Mouse (Mus musculus): ENCODE results near the gene Akap6. TPM values are rescaled to one million over a fixed set of nuclear protein-coding genes. Genes with fewer than 3 reads are reported as not detected.

The Akap6 gene
- total RNA-seq, 1 experiment, result 0.09 TPM

DNA sequence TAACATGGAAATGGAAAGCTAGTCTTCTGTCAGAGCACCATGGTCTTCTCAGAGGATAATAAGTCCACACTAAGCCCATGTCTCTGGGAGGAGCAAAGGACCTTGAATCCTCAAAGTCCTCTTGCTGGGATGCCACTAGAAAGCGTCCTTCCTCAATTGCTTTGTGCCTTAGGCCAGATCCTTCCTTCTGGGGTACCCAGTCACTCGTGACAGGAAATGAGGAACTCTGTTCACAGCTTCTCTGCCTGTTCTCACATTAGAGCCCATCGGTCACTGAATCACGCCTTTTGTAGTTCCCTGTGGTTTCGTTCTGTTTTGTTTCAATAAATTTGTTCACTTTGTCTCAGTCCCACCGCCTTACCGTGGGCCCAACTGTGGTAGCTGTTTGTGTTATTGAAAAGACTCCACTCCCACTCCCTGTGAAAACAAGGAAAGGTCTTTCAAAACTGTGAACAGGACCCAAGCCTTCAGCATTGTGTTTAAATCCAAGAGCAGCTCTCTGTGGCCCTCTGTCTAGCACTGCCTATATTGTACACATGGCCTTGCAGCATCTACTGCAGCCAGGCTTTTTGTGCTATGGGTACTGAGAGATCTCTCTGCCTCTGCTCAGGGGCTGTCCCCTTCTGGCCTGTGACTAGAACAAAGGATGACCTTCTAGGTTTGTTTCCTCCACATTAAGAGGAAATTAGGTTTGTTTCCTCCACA, 151.3 kb downstream of the Akap6 start:
- no peaks in the 10 kb centered on the region for H3K36me3 ChIP-seq (ENCODE audit: control insufficient read depth, insufficient read depth, low read length, poor library complexity, severe bottlenecking)
- TF ChIP-seq MAFK (IDR thresholded peaks at IDR 0.05; ENCODE audit: insufficient read depth, low read depth, low read length), result no peak
- no peak for TF ChIP-seq CHD2 (IDR thresholded peaks at IDR 0.05; ENCODE audit: low read depth, low read length)
- no peak for TF ChIP-seq ZNF384 (IDR thresholded peaks at IDR 0.05; ENCODE audit: low read depth, low read length)
- no peak for TF ChIP-seq ZC3H11A (IDR thresholded peaks at IDR 0.05; ENCODE audit: borderline replicate concordance, low read depth, low read length)
- TF ChIP-seq HCFC1 (IDR thresholded peaks at IDR 0.05; ENCODE audit: borderline replicate concordance, insufficient read depth, low read length), result no peak
- H3K9me3 ChIP-seq (ENCODE audit: control insufficient read depth, insufficient read depth, low read depth, low read length), result no peaks in the 10 kb centered on the region
- H3K9ac ChIP-seq (ENCODE audit: insufficient read depth, low read depth, low read length, poor library complexity, severe bottlenecking), result no peak overlapping the region
- in situ Hi-C loops (cut with MboI; ENCODE audit: low sequenced_read_pairs in 2 of 2, unreplicated experiment in 2 of 2), result loop anchor here in 1 of 2 experiments (25.0 kb wide), 1 partner anchor 813 kb away; the partner anchor contains the start of gene Gpr33
- H3K4me1 ChIP-seq (ENCODE audit: control insufficient read depth in 2 of 2, insufficient read depth in 2 of 2, low read length in 2 of 2, poor library complexity in 1 of 2), result no peaks in the 10 kb centered on the region
- no peak overlapping the region for H3K4me3 ChIP-seq (ENCODE audit: insufficient read depth in 1 of 2, low read depth in 1 of 2, low read length in 2 of 2, poor library complexity in 1 of 2, severe bottlenecking in 1 of 2)
- no peak overlapping the region for H3K27ac ChIP-seq (ENCODE audit: insufficient read depth, low read depth, low read length, poor library complexity, severe bottlenecking)
- no peak for DNase-seq (ENCODE audit: low read depth, low spot score)

DNA sequence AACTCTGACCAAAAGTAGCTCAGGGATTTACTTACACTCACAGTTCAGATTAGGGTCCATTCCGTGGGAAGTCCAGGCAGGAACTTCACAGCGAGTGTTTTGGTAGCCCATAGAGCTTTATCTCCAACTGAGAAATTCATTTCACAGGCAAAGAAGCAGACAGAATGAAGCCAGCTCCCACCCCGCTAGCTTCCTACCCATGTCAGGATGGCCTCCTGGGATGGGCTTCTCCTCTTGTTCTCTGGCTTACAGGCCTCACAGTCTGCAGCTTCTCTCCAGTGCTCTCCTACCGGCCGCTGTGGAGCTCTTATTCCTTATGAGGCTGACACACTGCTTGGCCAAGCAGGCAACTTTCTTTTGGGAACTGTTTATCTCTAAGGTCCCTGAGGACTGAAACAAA, 152.0 kb downstream of the Akap6 start:
- Histone ChIP-seq H3K9me3 (ENCODE audit: control insufficient read depth, insufficient read depth, low read depth, low read length) (no peaks in the 10 kb centered on the region), H3K9ac (ENCODE audit: insufficient read depth, low read depth, low read length, poor library complexity, severe bottlenecking) (no peak overlapping the region), H3K4me1 (ENCODE audit: control insufficient read depth in 2 of 2, insufficient read depth in 2 of 2, low read length in 2 of 2, poor library complexity in 1 of 2) (no peaks in the 10 kb centered on the region), H3K4me3 (ENCODE audit: insufficient read depth in 1 of 2, low read depth in 1 of 2, low read length in 2 of 2, poor library complexity in 1 of 2, severe bottlenecking in 1 of 2) (no peak overlapping the region), H3K27ac (ENCODE audit: insufficient read depth, low read depth, low read length, poor library complexity, severe bottlenecking) (no peak overlapping the region), H3K36me3 (ENCODE audit: control insufficient read depth, insufficient read depth, low read length, poor library complexity, severe bottlenecking) (no peaks in the 10 kb centered on the region)
- in situ Hi-C loops (cut with MboI; ENCODE audit: low sequenced_read_pairs in 2 of 2, unreplicated experiment in 2 of 2), result loop anchor here in 1 of 2 experiments (25.0 kb wide), 1 partner anchor 814 kb away; the partner anchor contains the start of gene Gpr33
- TF ChIP-seq MAFK (IDR thresholded peaks at IDR 0.05; ENCODE audit: insufficient read depth, low read depth, low read length) (no peak), ZC3H11A (IDR thresholded peaks at IDR 0.05; ENCODE audit: borderline replicate concordance, low read depth, low read length) (no peak), HCFC1 (IDR thresholded peaks at IDR 0.05; ENCODE audit: borderline replicate concordance, insufficient read depth, low read length) (no peak), ZNF384 (IDR thresholded peaks at IDR 0.05; ENCODE audit: low read depth, low read length) (no peak), CHD2 (IDR thresholded peaks at IDR 0.05; ENCODE audit: low read depth, low read length) (no peak)
- DNase-seq (ENCODE audit: low read depth, low spot score), result no peak

GRCm38 (mm10) chr12:52854236-52854679, 155.1 kb downstream of the Akap6 start:
- in situ Hi-C loops (cut with MboI; ENCODE audit: low sequenced_read_pairs in 2 of 2, unreplicated experiment in 2 of 2), result loop anchor here in 1 of 2 experiments (25.0 kb wide), 1 partner anchor 817 kb away; the partner anchor contains the start of gene Gpr33
- H3K4me3 ChIP-seq (ENCODE audit: insufficient read depth in 1 of 2, low read depth in 1 of 2, low read length in 2 of 2, poor library complexity in 1 of 2, severe bottlenecking in 1 of 2), result no peak overlapping the region
- H3K9me3 ChIP-seq (ENCODE audit: control insufficient read depth, insufficient read depth, low read depth, low read length), result no peaks in the 10 kb centered on the region
- H3K27ac ChIP-seq (ENCODE audit: insufficient read depth, low read depth, low read length, poor library complexity, severe bottlenecking), result no peak overlapping the region
- no peak for TF ChIP-seq HCFC1 (IDR thresholded peaks at IDR 0.05; ENCODE audit: borderline replicate concordance, insufficient read depth, low read length)
- TF ChIP-seq CHD2 (IDR thresholded peaks at IDR 0.05; ENCODE audit: low read depth, low read length), result no peak
- TF ChIP-seq MAFK (IDR thresholded peaks at IDR 0.05; ENCODE audit: insufficient read depth, low read depth, low read length), result no peak
- TF ChIP-seq ZNF384 (IDR thresholded peaks at IDR 0.05; ENCODE audit: low read depth, low read length), result no peak
- no peak for TF ChIP-seq ZC3H11A (IDR thresholded peaks at IDR 0.05; ENCODE audit: borderline replicate concordance, low read depth, low read length)
- no peak overlapping the region for H3K9ac ChIP-seq (ENCODE audit: insufficient read depth, low read depth, low read length, poor library complexity, severe bottlenecking)
- DNase-seq (ENCODE audit: low read depth, low spot score), result no peak
- no peaks in the 10 kb centered on the region for H3K36me3 ChIP-seq (ENCODE audit: control insufficient read depth, insufficient read depth, low read length, poor library complexity, severe bottlenecking)
- H3K4me1 ChIP-seq (ENCODE audit: control insufficient read depth in 2 of 2, insufficient read depth in 2 of 2, low read length in 2 of 2, poor library complexity in 1 of 2), result no peaks in the 10 kb centered on the region

- in situ Hi-C loops (cut with MboI; ENCODE audit: low sequenced_read_pairs in 2 of 2, unreplicated experiment in 2 of 2), result loop anchor here in 1 of 2 experiments (25.0 kb wide), 1 partner anchor 819 kb away; the partner anchor contains the start of gene Gpr33
- TF ChIP-seq CHD2 (IDR thresholded peaks at IDR 0.05; ENCODE audit: low read depth, low read length) (no peak), HCFC1 (IDR thresholded peaks at IDR 0.05; ENCODE audit: borderline replicate concordance, insufficient read depth, low read length) (no peak)
- DNase-seq (ENCODE audit: low read depth, low spot score), result no peak
Measured at GRCm38 (mm10) chr12:52856104-52856503, 156.9 kb downstream of the Akap6 start.

More at GRCm38 (mm10) chr12:52856104-52856503, 156.9 kb downstream of the Akap6 start:
- Histone ChIP-seq H3K4me3 (ENCODE audit: insufficient read depth in 1 of 2, low read depth in 1 of 2, low read length in 2 of 2, poor library complexity in 1 of 2, severe bottlenecking in 1 of 2) (no peak overlapping the region), H3K4me1 (ENCODE audit: control insufficient read depth in 2 of 2, insufficient read depth in 2 of 2, low read length in 2 of 2, poor library complexity in 1 of 2) (no peaks in the 10 kb centered on the region), H3K9ac (ENCODE audit: insufficient read depth, low read depth, low read length, poor library complexity, severe bottlenecking) (no peak overlapping the region), H3K36me3 (ENCODE audit: control insufficient read depth, insufficient read depth, low read length, poor library complexity, severe bottlenecking) (no peaks in the 10 kb centered on the region), H3K9me3 (ENCODE audit: control insufficient read depth, insufficient read depth, low read depth, low read length) (no peaks in the 10 kb centered on the region), H3K27ac (ENCODE audit: insufficient read depth, low read depth, low read length, poor library complexity, severe bottlenecking) (no peak overlapping the region)
